Mouse (Mus musculus) intestine, postnatal 0 days (tissue): ENCODE data around the gene Vkorc1l1. TPM values are rescaled to one million over a fixed set of nuclear protein-coding genes. Genes with fewer than 3 reads are reported as not detected.

ENCODE experiments used
- ATAC-seq: fragments of 200-750 bp; cut with Nextera tagmentation; 2 replicates; pipeline ENCODE4 v1.8.0; 2017; ENCODE audit warnings: mild to moderate bottlenecking, moderate TSS enrichment, moderate library complexity
- H3K27ac ChIP-seq: fragments of 300-500 bp; sonication (generic); 2 replicates; pipeline ENCODE4 v1.5.1; 2014; ENCODE audit warnings: mild to moderate bottlenecking, low read depth, low read length, moderate library complexity
- H3K27me3 ChIP-seq: fragments of 300-500 bp; sonication (generic); replicated peaks from 2 replicates; pipeline ENCODE4 v1.6.1; 2014; ENCODE audit warnings: low read length, mixed read lengths; ENCODE audit not compliant: control insufficient read depth, insufficient read depth
- H3K36me3 ChIP-seq: fragments of 300-500 bp; sonication (generic); 2 replicates; pipeline ENCODE4 v1.6.1; 2014; ENCODE audit warnings: mild to moderate bottlenecking, moderate library complexity; ENCODE audit not compliant: control insufficient read depth, insufficient read depth
- H3K4me1 ChIP-seq: fragments of 300-500 bp; sonication (generic); replicated peaks from 2 replicates; pipeline ENCODE4 v1.6.1; 2014; ENCODE audit warnings: antibody characterized with exemption, low read length, mixed read lengths; ENCODE audit not compliant: control insufficient read depth, insufficient read depth
- H3K4me2 ChIP-seq: fragments of 300-500 bp; sonication (generic); replicated peaks from 2 replicates; pipeline ENCODE4 v1.6.1; 2014; ENCODE audit warnings: low read depth, mild to moderate bottlenecking, moderate library complexity
- H3K4me3 ChIP-seq: fragments of 300-500 bp; sonication (generic); 2 replicates; pipeline ENCODE4 v1.5.1; 2014; ENCODE audit warnings: low read depth, low read length
- H3K9ac ChIP-seq: fragments of 300-500 bp; sonication (generic); 2 replicates; pipeline ENCODE4 v1.6.1; 2014; ENCODE audit warnings: mild to moderate bottlenecking, low read depth, low read length
- H3K9me3 ChIP-seq: fragments of 300-500 bp; sonication (generic); 2 replicates; pipeline ENCODE4 v1.6.1; 2016; ENCODE audit warnings: mixed run types; ENCODE audit not compliant: control insufficient read depth
- CTCF ChIP-seq: sonication (generic); IDR thresholded peaks from 2 replicates; pipeline ENCODE4 v1.5.1; 2016; ENCODE audit warnings: low read depth, mild to moderate bottlenecking, control low read depth, antibody characterized with exemption, moderate library complexity
- WGBS: fragments of 180-500 bp; shearing (Covaris S2); extraction: QIAGEN DNeasy Blood & Tissue Kit; methylation state at CpG from one replicate; pipeline ENCODE4 v1.1.7; 2014; 5-methylcytosine and 5-hydroxymethylcytosine counted together
- polyA plus RNA-seq: library from polyadenylated mRNA; unstranded; fragments of >200 nt; fragmentation: Nextera tagmentation; extraction: Ambion mirVana; gene quantifications from 2 replicates; pipeline ENCODE4 v1.2.1, GENCODE M21; 2015

Vkorc1l1 gene
- polyA plus RNA-seq, 1 experiment from 2014 or later = 92.1 TPM

DNA sequence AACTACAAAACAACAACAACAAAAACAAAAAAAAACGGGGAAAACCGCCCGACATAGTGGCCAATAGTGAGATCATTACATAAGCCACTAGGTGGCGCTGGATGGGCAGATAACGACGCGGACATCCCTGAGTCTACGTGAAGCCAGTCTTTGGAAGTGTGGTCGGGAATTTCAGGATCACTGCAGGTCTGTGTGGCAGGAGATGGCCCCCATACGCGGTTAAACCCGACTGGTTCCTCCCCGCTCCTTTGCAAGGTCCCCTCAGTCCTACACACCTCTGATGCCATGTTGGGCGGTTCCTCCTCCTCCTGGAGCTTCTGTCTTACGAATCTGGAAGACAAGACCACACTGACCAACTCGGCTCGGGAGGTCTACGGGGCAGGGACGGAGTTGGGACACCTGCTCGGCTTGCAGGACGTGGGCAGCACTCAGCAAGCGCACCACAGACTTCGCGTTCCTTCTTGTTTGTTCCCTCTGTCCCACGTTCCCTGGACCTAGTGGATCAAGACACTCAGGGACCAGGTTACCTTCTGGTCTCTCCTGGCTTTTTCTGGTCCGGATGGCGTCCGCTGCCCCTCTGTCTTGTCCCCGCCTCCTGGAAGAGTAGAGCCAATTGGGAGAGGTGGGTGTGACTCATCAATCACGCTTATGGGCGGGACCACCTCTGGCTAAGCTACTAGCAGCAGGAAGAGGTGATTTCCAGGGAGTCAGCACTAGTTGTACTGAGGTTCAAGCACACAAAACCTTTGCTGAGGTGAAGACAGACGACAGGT is 82.2 kb downstream of the Vkorc1l1 start:
- under 1% methylated on average over 32 of the region's 32 CpGs for WGBS
- Histone ChIP-seq H3K9me3 (no peaks in the 10 kb centered on the region), H3K27me3 (no peaks in the 10 kb centered on the region), H3K27ac (peak overlapping the region; percentile 78), H3K4me3 (peak overlapping the region; percentile 66), H3K4me2 (peak overlapping the region; percentile 84), H3K36me3 (peaks cover under 1% of the 10 kb centered on the region; the same call in 1 of the 2 replicates), H3K9ac (peak overlapping the region; percentile 70), H3K4me1 (peaks cover 13% of the 10 kb centered on the region; the same call in 1 of the 2 replicates)
- ATAC-seq = peak; percentile 94
- TF ChIP-seq CTCF = peak; percentile 92

DNA sequence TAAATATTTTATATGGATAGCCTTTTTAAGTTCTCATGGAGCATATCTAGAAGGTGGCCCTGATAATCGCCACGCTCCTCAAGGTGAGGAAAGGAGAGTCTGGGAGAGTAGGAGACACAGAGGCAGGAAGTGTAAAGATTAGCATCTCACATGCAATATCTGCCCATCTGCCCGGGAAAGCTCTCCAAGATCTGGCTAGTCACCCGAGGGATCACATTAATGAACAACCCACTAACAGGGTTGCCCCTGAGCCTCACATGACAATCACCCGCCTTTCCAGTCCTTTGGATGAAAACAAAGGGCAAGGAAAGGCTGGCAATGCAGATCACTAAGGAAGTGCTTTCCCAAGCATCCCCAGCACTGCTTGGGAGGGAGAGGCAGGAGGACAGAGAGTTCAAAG is 85.4 kb downstream of the Vkorc1l1 start:
- H3K4me3 ChIP-seq = no peak overlapping the region
- H3K9me3 ChIP-seq = no peaks in the 10 kb centered on the region
- H3K9ac ChIP-seq = no peak overlapping the region
- TF ChIP-seq CTCF = no peak
- ATAC-seq = no peak
- H3K27me3 ChIP-seq = no peaks in the 10 kb centered on the region
- H3K36me3 ChIP-seq = no peaks in the 10 kb centered on the region
- no peak overlapping the region for H3K27ac ChIP-seq
- no peak overlapping the region for H3K4me2 ChIP-seq
- WGBS = 56% methylated on average over 5 of the region's 5 CpGs
- peaks cover 9% of the 10 kb centered on the region; the same call in 1 of the 2 replicates for H3K4me1 ChIP-seq

DNA sequence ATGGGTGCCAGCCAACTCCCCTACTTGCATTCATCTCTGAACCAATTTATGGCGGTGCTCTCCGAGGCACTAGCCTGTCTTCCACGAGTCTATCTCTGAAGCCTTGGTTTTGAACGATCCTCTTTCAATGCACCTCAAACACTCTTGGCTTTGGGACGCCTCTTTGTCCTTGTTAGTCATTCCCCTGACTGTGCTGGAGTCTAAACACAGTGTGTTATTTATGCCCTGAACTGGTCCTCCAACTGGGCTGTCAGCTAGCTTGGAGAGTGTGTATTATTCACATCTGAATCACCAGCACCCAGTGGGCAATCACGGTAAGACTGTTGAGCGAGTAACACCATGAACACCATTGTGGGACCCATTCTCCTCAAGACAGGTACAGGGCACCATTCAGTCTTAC is 85.9 kb downstream of the Vkorc1l1 start:
- ATAC-seq = no peak
- no peaks in the 10 kb centered on the region for H3K36me3 ChIP-seq
- WGBS = 79% methylated on average over 7 of the region's 7 CpGs
- no peak for TF ChIP-seq CTCF
- H3K27ac ChIP-seq = no peak overlapping the region
- peaks cover 7% of the 10 kb centered on the region; the same call in 1 of the 2 replicates for H3K4me1 ChIP-seq
- no peak overlapping the region for H3K4me2 ChIP-seq
- H3K9ac ChIP-seq = no peak overlapping the region
- H3K27me3 ChIP-seq = no peaks in the 10 kb centered on the region
- H3K4me3 ChIP-seq = no peak overlapping the region
- H3K9me3 ChIP-seq = no peaks in the 10 kb centered on the region

DNA sequence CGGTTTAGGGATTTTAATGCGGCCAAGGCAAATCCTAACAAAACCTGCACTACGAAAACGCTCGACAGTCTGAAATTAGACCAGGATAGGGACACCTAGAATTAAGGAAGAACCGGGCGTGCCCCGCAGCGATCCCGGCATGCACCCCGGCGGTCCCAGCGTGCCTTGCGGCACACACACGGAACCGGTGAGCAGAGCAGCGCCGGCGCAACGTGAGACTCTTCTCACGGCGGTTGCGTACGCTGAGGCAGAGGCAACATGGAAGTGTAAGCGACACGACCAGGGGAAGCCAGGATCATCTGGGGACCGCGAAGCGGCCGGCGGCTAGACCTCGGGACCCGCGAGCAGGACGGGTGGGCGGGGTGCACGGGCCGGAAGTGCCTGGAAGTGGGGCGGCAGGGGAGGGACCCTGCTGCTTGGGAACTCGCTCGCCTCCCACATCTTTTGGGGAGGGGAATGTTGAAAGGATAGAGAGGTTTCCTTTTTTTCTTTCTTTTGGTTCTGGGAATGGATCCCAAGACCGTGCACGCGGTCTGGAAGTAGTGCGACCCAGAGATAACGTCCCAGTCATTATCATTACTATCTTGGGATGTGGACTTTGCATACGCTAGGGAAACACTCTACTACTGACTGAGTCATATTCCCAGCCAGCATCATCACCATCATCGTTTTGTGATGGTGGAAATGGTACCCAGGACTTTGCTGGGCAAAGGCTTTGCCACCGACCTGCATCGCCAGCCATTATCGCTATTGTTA is 87.5 kb downstream of the Vkorc1l1 start, which contains the start of the genes Asl and Crcp:
Gene Asl, minus strand, starts transcription at position 106 of the 756 bp plus-strand sequence.
Gene Crcp, plus strand, starts transcription at position 149 of the 756 bp plus-strand sequence.
- 2% methylated on average over 51 of the region's 51 CpGs for WGBS
- no peaks in the 10 kb centered on the region for H3K27me3 ChIP-seq
- H3K4me1 ChIP-seq = peaks cover 2% of the 10 kb centered on the region; the same call in 1 of the 2 replicates
- TF ChIP-seq CTCF = no peak
- peak within 1 kb of the TSS; percentile 69 for H3K9ac ChIP-seq
- peak within 1 kb of the TSS; percentile 88 for H3K27ac ChIP-seq
- H3K9me3 ChIP-seq = no peaks in the 10 kb centered on the region
- H3K36me3 ChIP-seq = no peaks in the 10 kb centered on the region
- H3K4me2 ChIP-seq = peak within 1 kb of the TSS; percentile 72
- peak; percentile 68 for ATAC-seq
- peak within 1 kb of the TSS; percentile 60 for H3K4me3 ChIP-seq

DNA sequence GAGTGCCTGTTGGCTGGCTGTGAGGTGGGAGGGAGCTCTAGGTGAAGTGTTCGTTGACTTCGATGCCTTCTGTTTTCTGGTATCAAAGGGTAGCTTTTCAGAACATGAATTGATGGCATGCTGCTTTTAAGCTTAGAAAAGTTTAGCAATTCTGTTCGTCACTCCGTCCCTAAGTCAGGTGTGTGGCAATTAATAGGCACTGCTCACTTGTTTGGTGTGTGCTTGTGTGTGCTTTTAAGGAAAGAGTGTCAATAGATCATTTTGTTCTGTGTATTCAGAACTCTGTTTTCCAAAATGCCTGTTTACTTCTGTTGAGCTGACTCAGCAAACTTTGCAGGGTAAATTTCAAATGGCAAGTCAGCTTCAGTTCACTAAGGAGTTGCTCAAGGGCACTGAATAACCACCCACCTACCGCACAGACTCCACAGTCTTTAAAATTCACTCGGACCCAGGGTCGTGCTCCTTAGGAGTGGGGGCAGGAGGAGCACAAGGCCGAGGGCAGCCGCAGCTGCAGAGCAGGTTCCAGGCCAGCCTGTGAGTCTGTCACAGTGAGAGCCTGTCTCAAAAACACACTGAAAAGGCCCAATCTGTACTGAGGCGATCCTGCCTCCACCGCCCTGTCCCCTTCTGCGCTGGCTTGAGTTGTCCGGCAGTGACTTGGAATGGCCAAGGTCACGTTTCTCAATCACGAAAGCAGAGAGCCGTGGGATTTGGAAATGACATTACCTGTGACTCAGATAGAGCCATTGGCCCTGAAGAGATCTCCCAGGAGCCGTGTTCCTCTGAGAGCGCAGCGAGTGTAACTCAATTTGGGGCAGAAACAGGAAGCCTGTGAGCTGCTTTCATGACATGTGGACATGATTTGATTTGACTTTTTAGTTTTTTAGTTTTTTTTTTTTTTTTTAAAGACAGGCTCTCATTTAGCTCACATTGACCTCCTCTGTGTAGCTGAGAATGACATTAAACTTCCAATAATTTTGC is 89.9 kb downstream of the Vkorc1l1 start:
- WGBS = 93% methylated on average over 19 of the region's 19 CpGs
- H3K4me3 ChIP-seq = no peak overlapping the region

More for the DNA sequence above, 89.9 kb downstream of the Vkorc1l1 start:
- Histone ChIP-seq H3K36me3 (peaks cover 12% of the 10 kb centered on the region), H3K27ac (no peak overlapping the region), H3K4me1 (peaks cover 2% of the 10 kb centered on the region; the same call in 1 of the 2 replicates), H3K9me3 (no peaks in the 10 kb centered on the region), H3K27me3 (no peaks in the 10 kb centered on the region), H3K4me2 (no peak overlapping the region), H3K9ac (no peak overlapping the region)
- TF ChIP-seq CTCF = no peak
- ATAC-seq = no peak
